Mouse (Mus musculus) ES-Bruce4 (cell line): ENCODE data around the gene Mrpl1. TPM values are rescaled to one million over a fixed set of nuclear protein-coding genes. Genes with fewer than 3 reads are reported as not detected.

Experiments used
- H3K27ac ChIP-seq: 2 replicates; pipeline ENCODE4 v1.5.1; 2012; ENCODE audit warnings: low read length, inconsistent platforms; ENCODE audit not compliant: insufficient read depth
- H3K27me3 ChIP-seq: 2 replicates; pipeline ENCODE4 v1.6.1; 2012; ENCODE audit warnings: mild to moderate bottlenecking, low read length, inconsistent platforms; ENCODE audit not compliant: control insufficient read depth, poor library complexity, insufficient read depth, severe bottlenecking
- H3K36me3 ChIP-seq: 2 replicates; pipeline ENCODE4 v1.6.1; 2012; ENCODE audit warnings: inconsistent platforms, mild to moderate bottlenecking, low read length, moderate library complexity; ENCODE audit not compliant: control insufficient read depth, poor library complexity, insufficient read depth, severe bottlenecking
- H3K4me1 ChIP-seq: one replicate; pipeline ENCODE4 v1.8.1; 2011; ENCODE audit warnings: low read length; ENCODE audit not compliant: control insufficient read depth, insufficient read depth
- H3K4me3 ChIP-seq: 2 replicates; pipeline ENCODE4 v1.5.1; 2011; ENCODE audit warnings: low read depth, mild to moderate bottlenecking, low read length
- H3K9ac ChIP-seq: 2 replicates; pipeline ENCODE4 v1.6.1; 2012; ENCODE audit warnings: low read depth, mild to moderate bottlenecking, inconsistent platforms; ENCODE audit not compliant: poor library complexity, severe bottlenecking
- H3K9me3 ChIP-seq: replicated peaks from 2 replicates; pipeline ENCODE4 v1.6.1; 2012; ENCODE audit warnings: mild to moderate bottlenecking, low read length, inconsistent platforms; ENCODE audit not compliant: control insufficient read depth, poor library complexity, insufficient read depth, severe bottlenecking
- CTCF ChIP-seq: IDR thresholded peaks from one replicate; pipeline ENCODE4 v1.8.1; 2011; ENCODE audit warnings: low read depth, low read length
- EP300 ChIP-seq: IDR thresholded peaks from 2 replicates; pipeline ENCODE4 v1.6.1; 2011; ENCODE audit warnings: low read depth, low read length; ENCODE audit not compliant: insufficient read depth
- POLR2A ChIP-seq: IDR thresholded peaks from one replicate; pipeline ENCODE4 v1.8.1; 2011; ENCODE audit warnings: low read length; ENCODE audit not compliant: insufficient read depth
- polyA plus RNA-seq: library from polyadenylated mRNA; stranded (reverse); fragments of >200 nt; gene quantifications from 2 replicates; pipeline ENCODE4 v1.2.4, GENCODE M21; 2011; ENCODE audit warnings: low read depth; ENCODE audit not compliant: missing spikeins, insufficient read depth, insufficient read length

Gene Mrpl1
- polyA plus RNA-seq, 1 experiment: 36.9 TPM

DNA sequence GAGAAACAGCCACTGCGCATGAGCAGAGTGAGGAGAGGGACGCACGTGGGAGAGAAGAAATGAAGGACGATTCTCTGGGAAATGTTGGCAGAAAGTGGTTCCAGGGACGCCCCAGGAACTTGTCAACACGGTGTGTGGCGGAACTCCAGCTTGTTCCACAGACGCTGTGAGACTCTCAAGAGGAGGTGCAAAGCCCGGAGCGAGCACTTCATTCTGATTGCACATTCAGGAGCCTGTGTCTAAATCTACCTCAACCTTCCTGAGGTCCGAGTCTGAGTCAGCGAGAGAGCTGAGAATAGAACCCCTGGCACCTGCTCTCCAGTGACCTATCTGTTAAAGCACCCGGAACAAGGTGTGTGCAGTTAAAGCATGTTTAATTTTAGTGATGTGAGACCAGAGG lies 98.8 kb downstream of the Mrpl1 start:
- no peak overlapping the region for H3K27ac ChIP-seq
- TF ChIP-seq EP300: no peak
- no peaks in the 10 kb centered on the region for H3K36me3 ChIP-seq
- no peaks in the 10 kb centered on the region for H3K9me3 ChIP-seq
- no peaks in the 10 kb centered on the region for H3K27me3 ChIP-seq
- no peak overlapping the region for H3K9ac ChIP-seq
- no peak overlapping the region for H3K4me3 ChIP-seq
- H3K4me1 ChIP-seq: no peaks in the 10 kb centered on the region

- Histone ChIP-seq H3K9ac (no peak overlapping the region), H3K36me3 (no peaks in the 10 kb centered on the region), H3K27ac (no peak overlapping the region), H3K4me3 (no peak overlapping the region), H3K27me3 (no peaks in the 10 kb centered on the region), H3K4me1 (no peaks in the 10 kb centered on the region), H3K9me3 (no peaks in the 10 kb centered on the region)
- TF ChIP-seq POLR2A (no peak), CTCF (no peak), EP300 (no peak)
Measured at GRCm38 (mm10) chr5:96308645-96309044, 99.4 kb downstream of the Mrpl1 start.

- H3K27ac ChIP-seq: no peak overlapping the region
- H3K9ac ChIP-seq: no peak overlapping the region
- TF ChIP-seq CTCF (no peak), EP300 (no peak), POLR2A (no peak)
- no peaks in the 10 kb centered on the region for H3K36me3 ChIP-seq
- H3K27me3 ChIP-seq: no peaks in the 10 kb centered on the region
- no peak overlapping the region for H3K4me3 ChIP-seq
- H3K4me1 ChIP-seq: no peaks in the 10 kb centered on the region
- H3K9me3 ChIP-seq: no peaks in the 10 kb centered on the region
Measured at GRCm38 (mm10) chr5:96309566-96309965, 100.3 kb downstream of the Mrpl1 start.

GRCm38 (mm10) chr5:96311677-96312076 lies 102.4 kb downstream of the Mrpl1 start:
- TF ChIP-seq CTCF (no peak), EP300 (no peak), POLR2A (no peak)
- Histone ChIP-seq H3K9ac (no peak overlapping the region), H3K4me1 (no peaks in the 10 kb centered on the region)

More at GRCm38 (mm10) chr5:96311677-96312076, 102.4 kb downstream of the Mrpl1 start:
- H3K27me3 ChIP-seq: no peaks in the 10 kb centered on the region
- H3K27ac ChIP-seq: no peak overlapping the region
- H3K4me3 ChIP-seq: no peak overlapping the region
- H3K36me3 ChIP-seq: no peaks in the 10 kb centered on the region
- no peaks in the 10 kb centered on the region for H3K9me3 ChIP-seq

Other genes with a start within 250 kb of the Mrpl1 start
- 42.6 and 47.1 TPM in 2 replicates for gene Cnot6l, start 45.3 kb upstream of the Mrpl1 start, polyA plus RNA-seq
- gene Fras1, start 164.5 kb downstream of the Mrpl1 start, polyA plus RNA-seq: 6.9 and 8.8 TPM in 2 replicates